Mouse (Mus musculus) MEL (cell line): ENCODE results near the gene Cxcr5. TPM values are rescaled to one million over a fixed set of nuclear protein-coding genes. Genes with fewer than 3 reads are reported as not detected.

Experiments used
- DNase-seq: peaks from one replicate; pipeline ENCODE4 v3.0.0; 2011; ENCODE audit warnings: low read depth, low spot score
- H3K27ac ChIP-seq: 2 replicates; pipeline ENCODE4 v1.5.1; 2012; ENCODE audit warnings: low read depth, mild to moderate bottlenecking, control low read depth, low read length, moderate library complexity; ENCODE audit not compliant: control insufficient read depth
- H3K27me3 ChIP-seq, 2 experiments: fragments of 150-350 bp in 1 of 2; sonication (generic) in 1 of 2; 2 replicates each; pipeline ENCODE4 v1.6.1; 2012; ENCODE audit warnings: low read length in 2 of 2, mild to moderate bottlenecking in 2 of 2, improper control_type of control experiment in 1 of 2, moderate library complexity in 1 of 2; ENCODE audit not compliant: insufficient read depth in 2 of 2, control insufficient read depth in 1 of 2
- H3K36me3 ChIP-seq, 2 experiments: 2 replicates each; pipeline ENCODE4 v1.6.1; 2012 to 2014; ENCODE audit warnings: low read length in 2 of 2, improper control_type of control experiment in 1 of 2, inconsistent platforms in 1 of 2, mild to moderate bottlenecking in 1 of 2; ENCODE audit not compliant: insufficient read depth in 2 of 2, control insufficient read depth in 1 of 2
- H3K4me1 ChIP-seq, 2 experiments: fragments of 150-350 bp in 1 of 2; sonication (generic) in 1 of 2; 2 replicates each; pipeline ENCODE4 v1.6.1; 2012; ENCODE audit warnings: low read length in 2 of 2, improper control_type of control experiment in 1 of 2, mild to moderate bottlenecking in 1 of 2; ENCODE audit not compliant: insufficient read depth in 2 of 2, control insufficient read depth in 1 of 2
- H3K4me3 ChIP-seq, 2 experiments: fragments of 150-350 bp in 1 of 2; sonication (generic) in 1 of 2; 2 replicates each; pipeline ENCODE4 v1.5.1; 2012; ENCODE audit warnings: low read depth in 2 of 2, low read length in 2 of 2, mild to moderate bottlenecking in 2 of 2, moderate library complexity in 2 of 2, control low read depth in 1 of 2, improper control_type of control experiment in 1 of 2; ENCODE audit not compliant: control insufficient read depth in 1 of 2, insufficient read depth in 1 of 2
- H3K79me2 ChIP-seq: 2 replicates; pipeline ENCODE4 v1.6.1; 2012; ENCODE audit warnings: mild to moderate bottlenecking, low read length, moderate library complexity; ENCODE audit not compliant: control insufficient read depth, poor library complexity, insufficient read depth
- H3K9ac ChIP-seq: 2 replicates; pipeline ENCODE4 v1.6.1; 2012; ENCODE audit warnings: low read depth, mild to moderate bottlenecking, control low read depth, low read length, moderate library complexity; ENCODE audit not compliant: control insufficient read depth, poor library complexity, severe bottlenecking
- H3K9me3 ChIP-seq: fragments of 150-350 bp; sonication (generic); replicated peaks from 2 replicates; pipeline ENCODE4 v1.6.1; 2012; ENCODE audit warnings: mild to moderate bottlenecking, low read length, improper control_type of control experiment, moderate library complexity; ENCODE audit not compliant: insufficient read depth
- E2F4 ChIP-seq: IDR thresholded peaks from 2 replicates; pipeline ENCODE4 v1.6.1; 2011; ENCODE audit warnings: low read depth, low read length, improper control_type of control experiment, borderline replicate concordance
- ELF1 ChIP-seq: IDR thresholded peaks from 2 replicates; pipeline ENCODE4 v1.6.1; 2014; ENCODE audit warnings: low read depth, mild to moderate bottlenecking, inconsistent platforms, low read length, improper control_type of control experiment, moderate library complexity
- EP300 ChIP-seq, 2 experiments: IDR thresholded peaks; 2 replicates each; pipeline ENCODE4 v1.6.1; 2011; ENCODE audit warnings: improper control_type of control experiment in 2 of 2, low read length in 2 of 2, low read depth in 1 of 2, mild to moderate bottlenecking in 1 of 2
- GABPA ChIP-seq: IDR thresholded peaks from 2 replicates; pipeline ENCODE4 v1.6.1; 2012; ENCODE audit warnings: low read depth, mild to moderate bottlenecking, inconsistent platforms, low read length, improper control_type of control experiment, moderate library complexity
- HCFC1 ChIP-seq: IDR thresholded peaks from 2 replicates; pipeline ENCODE4 v1.6.1; 2012; ENCODE audit warnings: low read depth, mild to moderate bottlenecking, inconsistent platforms, low read length, improper control_type of control experiment, moderate library complexity
- MAFK ChIP-seq: IDR thresholded peaks from 2 replicates; pipeline ENCODE4 v1.6.1; 2011; ENCODE audit warnings: low read depth, mild to moderate bottlenecking, low read length, improper control_type of control experiment, borderline replicate concordance
- MAX ChIP-seq: IDR thresholded peaks from 2 replicates; pipeline ENCODE4 v1.6.1; 2011; ENCODE audit warnings: low read length, improper control_type of control experiment
- MXI1 ChIP-seq: IDR thresholded peaks from 2 replicates; pipeline ENCODE4 v1.6.1; 2011; ENCODE audit warnings: mild to moderate bottlenecking, low read depth, low read length, improper control_type of control experiment
- RCOR1 ChIP-seq: IDR thresholded peaks from 2 replicates; pipeline ENCODE4 v1.6.1; 2012; ENCODE audit warnings: low read depth, mild to moderate bottlenecking, inconsistent platforms, low read length, improper control_type of control experiment
- SIN3A ChIP-seq: IDR thresholded peaks from 2 replicates; pipeline ENCODE4 v1.6.1; 2012; ENCODE audit warnings: low read length, improper control_type of control experiment, inconsistent platforms
- UBTF ChIP-seq: IDR thresholded peaks from 2 replicates; pipeline ENCODE4 v1.6.1; 2012; ENCODE audit warnings: low read depth, mild to moderate bottlenecking, inconsistent platforms, low read length, improper control_type of control experiment, moderate library complexity, borderline replicate concordance; ENCODE audit not compliant: insufficient read depth
- USF2 ChIP-seq, 2 experiments: IDR thresholded peaks; 2 replicates each; pipeline ENCODE4 v1.6.1; 2011 to 2012; ENCODE audit warnings: improper control_type of control experiment in 2 of 2, low read length in 2 of 2, borderline replicate concordance in 1 of 2, inconsistent platforms in 1 of 2, low read depth in 1 of 2, mild to moderate bottlenecking in 1 of 2; ENCODE audit not compliant: insufficient read depth in 1 of 2
- ZC3H11A ChIP-seq: IDR thresholded peaks from 2 replicates; pipeline ENCODE4 v1.6.1; 2012; ENCODE audit warnings: low read depth, mild to moderate bottlenecking, inconsistent platforms, low read length, improper control_type of control experiment
- ZKSCAN1 ChIP-seq: IDR thresholded peaks from 2 replicates; pipeline ENCODE4 v1.6.1; 2012; ENCODE audit warnings: low read depth, mild to moderate bottlenecking, inconsistent platforms, low read length, improper control_type of control experiment, moderate library complexity
- ZMIZ1 ChIP-seq: IDR thresholded peaks from 2 replicates; pipeline ENCODE4 v1.6.1; 2012; ENCODE audit warnings: low read depth, mild to moderate bottlenecking, inconsistent platforms, low read length, improper control_type of control experiment, moderate library complexity
- polyA plus RNA-seq, 2 experiments: library from polyadenylated mRNA; stranded (reverse) in 1 of 2; unstranded in 1 of 2; fragments of >175 nt in 1 of 2; fragments of >200 nt in 1 of 2; gene quantifications; 2 replicates each; pipeline versions ENCODE4 v1.2.1 to v1.2.4; 2012; ENCODE audit warnings: low replicate concordance in 2 of 2, low read depth in 1 of 2; ENCODE audit not compliant: insufficient read length in 2 of 2, insufficient read depth in 1 of 2, missing spikeins in 1 of 2
- total RNA-seq: library from RNA; depleted of rRNA; stranded (reverse); fragments of 300-350 nt; gene quantifications from 2 replicates; pipeline ENCODE4 v1.2.3, GENCODE M21; 2012

Gene Cxcr5
- total and polyA plus RNA-seq, 3 experiments = 0.18 TPM; not detected in 2

DNA sequence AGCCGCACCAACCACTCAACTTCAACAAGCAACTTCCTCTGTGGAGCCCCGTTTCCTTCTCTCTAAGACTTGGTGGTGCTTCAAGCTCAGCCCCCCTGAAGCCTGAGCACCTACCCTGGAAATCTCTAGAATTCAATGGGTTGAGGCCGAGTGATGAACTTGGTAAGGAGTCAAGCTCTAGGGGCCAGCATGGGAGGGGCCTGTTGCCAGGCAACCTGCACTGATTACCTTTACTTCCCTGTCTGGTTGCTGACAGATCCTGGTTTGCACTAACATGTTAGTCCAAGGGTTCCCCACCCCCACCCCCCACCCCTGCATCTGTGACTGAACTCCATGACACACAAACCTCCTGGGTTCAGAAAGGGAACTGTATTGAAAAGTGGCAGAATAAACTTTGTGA lies 16.7 kb downstream of the Cxcr5 start:
- H3K27me3 ChIP-seq = no peaks in the 10 kb centered on the region; a peak in 1 of 4 replicates
- no peaks in the 10 kb centered on the region for H3K4me1 ChIP-seq
- H3K9me3 ChIP-seq = no peaks in the 10 kb centered on the region
- H3K36me3 ChIP-seq = no peaks in the 10 kb centered on the region
- TF ChIP-seq MAX (no peak), EP300 (IDR thresholded peaks at IDR 0.05; ENCODE audit: low read depth in 1 of 2, low read length in 2 of 2) (no peak)
- H3K27ac ChIP-seq = no peak overlapping the region
- H3K9ac ChIP-seq = no peak overlapping the region
- no peak for DNase-seq
- H3K4me3 ChIP-seq = no peak overlapping the region
- H3K79me2 ChIP-seq = no peaks in the 10 kb centered on the region

DNA sequence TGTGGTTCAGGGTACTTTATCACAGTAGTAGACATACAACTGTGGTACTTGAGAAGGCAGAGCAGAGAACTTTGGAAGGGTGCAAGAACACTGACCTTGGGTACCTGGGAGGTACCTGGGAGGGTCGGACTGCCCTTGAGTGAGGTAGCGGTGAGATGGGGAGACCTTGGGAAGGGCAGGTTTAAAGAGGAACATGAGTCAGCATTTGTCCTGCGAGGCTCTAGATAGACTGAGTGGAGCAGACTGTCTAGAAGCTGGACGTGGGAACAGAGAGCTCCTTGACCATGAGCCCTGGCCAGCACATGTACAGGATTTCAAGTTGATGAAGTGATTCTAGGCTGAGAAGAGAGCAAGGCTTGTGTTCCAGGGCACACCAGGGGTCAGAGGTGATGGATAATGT lies 19.3 kb downstream of the Cxcr5 start:
- H3K27ac ChIP-seq = no peak overlapping the region
- no peak for TF ChIP-seq ELF1
- TF ChIP-seq SIN3A = no peak
- no peak for TF ChIP-seq ZKSCAN1
- no peak for TF ChIP-seq USF2 (IDR thresholded peaks at IDR 0.05; ENCODE audit: borderline replicate concordance in 1 of 2, insufficient read depth in 1 of 2, low read depth in 1 of 2, low read length in 2 of 2)
- TF ChIP-seq HCFC1 = no peak
- TF ChIP-seq E2F4 = no peak
- no peak for TF ChIP-seq MXI1
- TF ChIP-seq RCOR1 = no peak
- TF ChIP-seq MAFK = no peak
- TF ChIP-seq, all 39 proteins: peak for 0
- Histone ChIP-seq H3K4me1 (no peaks in the 10 kb centered on the region), H3K9me3 (no peaks in the 10 kb centered on the region), H3K9ac (no peak overlapping the region), H3K79me2 (no peaks in the 10 kb centered on the region), H3K4me3 (no peak overlapping the region), H3K36me3 (no peaks in the 10 kb centered on the region), H3K27me3 (no peaks in the 10 kb centered on the region; a peak in 1 of 4 replicates)
- no peak for DNase-seq

DNA sequence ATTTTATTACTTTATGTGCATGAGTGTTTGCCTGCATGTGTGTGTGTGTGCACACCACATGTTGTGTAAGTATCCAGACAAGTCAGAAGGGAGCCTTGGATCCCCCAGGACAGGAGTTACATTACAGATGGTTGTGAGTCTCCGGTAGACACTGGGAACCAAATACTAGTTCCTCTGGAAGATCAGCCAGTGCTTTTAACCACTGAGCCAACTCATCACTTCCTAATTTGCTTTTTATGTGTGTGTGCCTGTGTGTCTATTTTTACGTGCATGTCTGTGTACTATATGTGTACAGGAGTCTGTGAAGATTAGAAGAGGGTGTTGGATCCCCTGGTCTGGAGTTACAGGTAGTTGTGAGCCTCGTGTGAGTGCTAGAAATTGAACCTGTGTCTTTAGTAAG lies 21.0 kb downstream of the Cxcr5 start:
- no peak overlapping the region for H3K4me3 ChIP-seq
- no peak for DNase-seq
- no peaks in the 10 kb centered on the region for H3K4me1 ChIP-seq
- no peaks in the 10 kb centered on the region for H3K79me2 ChIP-seq
- no peaks in the 10 kb centered on the region for H3K36me3 ChIP-seq
- H3K27ac ChIP-seq = no peak overlapping the region
- no peak overlapping the region for H3K9ac ChIP-seq
- H3K27me3 ChIP-seq = peaks cover 0 to 3% of the 10 kb centered on the region in 2 experiments; a peak in 2 of 4 replicates
- no peaks in the 10 kb centered on the region for H3K9me3 ChIP-seq
- TF ChIP-seq GABPA (no peak), ZMIZ1 (no peak), ZC3H11A (no peak), ZKSCAN1 (no peak), MXI1 (no peak), UBTF (no peak)
